Mouse (Mus musculus) urinary bladder, postnatal 14 days (tissue): ENCODE measurements around the gene Ank2.
A peak's percentile ranks its signal among the peaks of the same experiment; 100 is the strongest.

ENCODE experiments used
- DNase-seq: peaks from one replicate; pipeline ENCODE4 v3.0.0; 2021; ENCODE audit warnings: low spot score

Gene Ank2

DNA sequence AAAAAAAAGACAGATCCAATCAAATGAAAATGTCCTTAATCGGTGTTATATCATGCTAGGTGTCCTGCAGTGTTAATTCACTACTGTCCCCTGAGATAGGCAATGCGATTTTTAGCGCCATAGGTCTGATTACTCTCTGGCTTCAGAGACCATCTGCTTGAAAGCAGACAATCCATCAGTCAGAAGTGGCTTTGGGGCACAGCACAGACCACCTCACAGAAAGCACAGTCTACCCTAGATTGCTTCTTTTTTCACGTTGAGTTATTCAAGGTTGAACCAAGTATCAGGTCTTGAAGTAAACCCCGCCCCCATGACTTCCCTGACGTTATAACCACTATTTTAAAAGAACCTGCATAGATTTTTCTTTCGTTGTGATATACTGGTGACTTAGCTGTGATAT lies 385.9 kb downstream of the Ank2 start:
- DNase-seq, result no peak

DNA sequence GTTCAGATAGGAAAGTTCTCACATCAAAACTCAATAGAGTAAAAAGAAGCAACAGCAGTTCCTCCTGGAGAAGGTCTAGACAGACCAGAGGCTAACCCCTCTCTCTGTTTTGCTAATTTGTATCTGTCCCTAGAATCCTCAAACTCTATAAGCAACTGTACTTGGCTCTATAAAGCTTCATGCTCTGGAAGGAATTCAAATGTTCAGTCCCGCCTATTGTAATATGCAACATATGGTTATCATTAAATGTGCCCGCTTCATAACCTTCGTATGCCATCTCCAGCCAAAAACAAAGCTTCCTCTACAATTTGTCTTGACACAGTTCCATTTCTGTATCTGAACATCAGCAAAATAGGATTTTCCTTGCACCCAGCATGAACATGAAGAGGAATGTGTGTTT lies 389.7 kb downstream of the Ank2 start:
- no peak for DNase-seq

DNA sequence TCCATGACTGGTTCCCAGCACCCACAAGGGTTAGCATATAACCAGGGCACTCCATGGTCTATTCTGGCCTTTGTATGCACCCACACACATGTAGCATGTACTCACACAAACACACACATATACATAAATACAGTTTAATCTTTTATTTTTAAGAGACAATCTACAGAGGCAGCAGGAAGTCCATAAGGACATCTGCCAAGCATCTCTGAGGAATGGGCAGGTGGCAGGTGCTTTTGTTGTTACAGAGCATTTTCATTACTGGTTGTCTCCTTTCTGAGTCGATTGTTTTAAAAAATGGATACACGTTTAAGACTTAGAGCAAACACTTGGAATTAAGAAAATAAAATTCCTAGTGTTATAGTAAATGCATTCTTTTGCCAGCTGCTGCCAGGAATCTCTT lies 390.7 kb downstream of the Ank2 start:
- DNase-seq, result no peak

DNA sequence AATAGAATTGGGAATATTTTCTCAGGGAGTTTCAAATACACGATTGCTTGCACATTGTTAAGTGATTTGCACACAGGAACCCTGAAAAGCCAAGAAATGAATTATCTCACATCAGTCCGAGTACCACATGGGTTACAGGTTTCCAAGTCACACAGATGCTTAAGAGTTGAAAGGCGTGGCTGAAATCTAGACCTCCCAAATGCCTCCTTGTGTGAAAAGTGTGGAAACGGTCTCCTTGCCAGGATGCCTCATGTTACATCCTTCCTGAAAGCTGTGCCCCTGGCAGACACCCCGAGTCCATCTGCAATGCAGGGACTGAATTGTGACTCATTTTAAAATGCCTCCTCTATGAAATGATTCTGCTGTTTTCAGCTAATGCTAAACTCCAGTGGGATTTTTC lies 391.9 kb downstream of the Ank2 start:
- DNase-seq, result no peak

GRCm38 (mm10) chr3:127101326-127101725 lies 397.8 kb downstream of the Ank2 start:
- DNase-seq, result no peak

- no peak for DNase-seq
Measured at GRCm38 (mm10) chr3:127097745-127098144, 401.4 kb downstream of the Ank2 start.

GRCm38 (mm10) chr3:127097106-127097505 lies 402.0 kb downstream of the Ank2 start:
- no peak for DNase-seq

DNA sequence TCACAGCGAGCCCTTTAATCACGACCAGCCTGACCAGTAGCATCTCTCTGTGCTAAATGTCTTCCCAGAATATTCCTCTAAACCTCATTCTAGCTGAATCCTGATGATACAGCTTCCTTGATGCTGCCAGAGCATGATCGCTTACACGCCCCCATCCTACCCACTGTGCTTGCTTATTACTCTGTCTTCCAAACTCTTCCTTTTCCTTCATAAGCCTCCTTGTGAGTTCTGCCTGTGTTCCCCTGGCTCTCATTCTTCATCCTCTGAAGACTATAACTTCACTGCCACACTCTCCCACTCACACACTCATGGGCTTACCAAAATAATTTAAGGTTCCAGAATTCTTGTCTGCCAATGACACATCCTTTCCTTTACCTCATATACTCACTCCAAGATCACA lies 405.5 kb downstream of the Ank2 start:
- DNase-seq, result no peak

DNA sequence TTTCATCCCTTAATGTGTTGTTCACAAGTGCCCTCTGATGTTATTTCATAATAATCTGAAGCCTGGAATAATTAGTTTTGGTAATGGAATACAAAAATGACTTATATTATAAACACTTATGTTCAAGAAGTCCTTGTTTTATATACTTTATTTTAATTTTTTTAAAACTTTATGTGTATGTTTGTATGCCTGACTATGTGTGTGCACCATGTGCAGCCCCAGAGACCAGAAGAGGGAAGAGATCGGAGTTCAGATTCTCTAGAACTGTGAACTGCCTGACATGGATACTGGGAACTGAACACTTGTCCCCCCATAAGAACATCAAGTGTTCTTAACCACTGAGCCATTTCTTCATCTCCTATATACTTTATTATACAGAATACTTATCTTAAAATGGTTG lies 411.6 kb downstream of the Ank2 start:
- DNase-seq, result no peak

- DNase-seq, result no peak
Measured at GRCm38 (mm10) chr3:127086834-127087506, 412.2 kb downstream of the Ank2 start.

GRCm38 (mm10) chr3:127077369-127077768 lies 421.8 kb downstream of the Ank2 start:
- DNase-seq, result no peak

- DNase-seq, result no peak
Measured at GRCm38 (mm10) chr3:127075531-127076280, 423.4 kb downstream of the Ank2 start.

DNA sequence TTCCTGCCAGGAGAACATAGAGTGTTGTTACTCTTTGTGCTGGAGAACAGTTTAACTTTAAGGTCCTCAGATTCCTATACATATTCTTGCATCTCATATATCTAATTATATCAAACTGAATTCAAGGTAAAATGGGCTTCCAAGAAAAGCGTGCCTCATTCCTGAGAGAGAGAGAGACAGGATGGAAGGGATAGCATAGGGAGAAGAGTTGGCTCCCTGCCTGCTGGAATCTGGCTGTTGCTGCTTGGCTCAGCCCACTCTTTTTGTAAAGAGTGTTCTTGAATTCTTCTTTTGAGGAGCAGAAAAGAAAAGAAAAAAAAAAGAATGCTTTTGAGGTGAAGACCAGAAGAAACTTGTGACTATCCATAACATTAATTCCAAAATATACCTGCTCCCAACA lies 427.7 kb downstream of the Ank2 start:
- peak; percentile 45 for DNase-seq

GRCm38 (mm10) chr3:127063654-127064386 lies 435.3 kb downstream of the Ank2 start:
- DNase-seq, result no peak

DNA sequence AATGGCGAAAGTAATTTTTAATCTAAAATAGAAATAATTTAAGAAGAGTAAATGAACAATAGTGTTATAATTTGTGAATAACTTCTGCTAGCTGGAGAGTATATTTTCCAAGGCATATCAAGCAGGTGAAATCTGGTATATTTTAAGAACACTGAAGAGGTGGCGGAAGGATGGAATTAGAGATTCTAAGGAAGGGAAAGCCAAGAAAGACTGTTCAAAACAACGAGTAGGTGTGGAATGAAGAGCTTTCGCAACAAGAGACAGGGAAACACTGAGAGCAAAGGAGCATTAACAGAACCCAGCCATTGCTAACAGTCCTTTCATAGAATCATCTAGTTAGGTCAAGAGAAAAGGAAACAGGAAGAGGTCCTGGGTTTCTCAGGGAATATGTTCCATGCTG lies 439.5 kb downstream of the Ank2 start:
- no peak for DNase-seq

GRCm38 (mm10) chr3:127041288-127041687 lies 457.9 kb downstream of the Ank2 start:
- DNase-seq, result no peak

DNA sequence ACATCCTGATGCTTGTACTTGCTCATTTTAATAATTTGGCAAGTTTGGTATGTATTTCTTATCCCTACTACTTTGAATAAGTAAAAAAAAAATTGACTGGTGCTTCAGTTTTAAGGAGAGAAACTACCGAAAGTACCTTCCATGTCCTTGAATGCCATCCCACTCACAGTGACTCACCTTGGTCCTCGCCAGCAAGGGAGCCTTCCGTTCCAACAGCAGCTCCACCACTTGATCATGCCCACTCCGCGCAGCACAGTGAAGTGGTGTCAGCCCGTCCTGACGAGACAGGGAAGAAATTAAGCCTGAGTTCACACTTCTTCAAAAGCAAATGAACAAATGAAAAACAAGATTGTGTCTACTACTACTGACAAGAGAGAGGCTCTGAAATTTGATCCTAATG lies 460.6 kb downstream of the Ank2 start:
- no peak for DNase-seq

- no peak for DNase-seq
Measured at GRCm38 (mm10) chr3:127036118-127036517, 463.0 kb downstream of the Ank2 start.

DNA sequence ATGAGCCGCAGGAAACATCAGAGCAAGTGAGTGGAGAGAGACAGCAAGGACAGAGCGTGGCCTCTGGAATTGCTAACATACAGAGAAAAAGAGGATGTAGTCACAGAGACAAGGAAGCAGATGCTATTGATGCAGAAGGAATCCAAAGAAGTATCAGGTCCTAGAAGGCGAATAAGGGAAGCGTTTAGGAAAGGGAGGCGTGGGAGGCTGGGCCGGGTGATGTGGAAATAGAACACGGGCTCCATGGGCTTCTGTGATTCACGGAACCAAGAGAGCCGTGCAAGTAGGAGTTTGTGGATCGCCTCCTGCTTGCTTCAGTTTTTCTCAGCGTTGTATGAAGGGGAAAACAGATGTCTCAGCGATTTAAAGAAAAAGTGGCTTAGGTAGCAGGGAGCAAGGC lies 463.6 kb downstream of the Ank2 start:
- DNase-seq, result no peak

DNA sequence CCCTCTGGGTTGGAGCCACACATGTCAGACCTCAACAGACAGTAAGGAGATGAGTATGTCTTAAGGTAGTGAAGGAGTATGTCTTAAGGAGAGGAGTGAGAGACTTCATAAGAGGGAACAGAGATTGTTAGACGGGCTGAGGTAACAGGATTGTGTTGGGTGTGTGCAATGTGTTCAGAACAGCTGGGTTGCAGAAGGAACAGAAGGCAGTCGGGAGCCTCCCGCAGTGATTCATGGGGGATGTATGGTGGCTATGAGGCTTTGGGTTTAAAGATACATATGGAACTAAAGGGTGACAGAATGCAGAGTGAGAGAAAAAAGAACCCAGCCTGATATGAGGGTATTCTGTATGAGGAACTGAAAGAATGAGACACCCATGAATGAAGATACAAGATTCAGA lies 464.2 kb downstream of the Ank2 start:
- DNase-seq, result no peak

DNA sequence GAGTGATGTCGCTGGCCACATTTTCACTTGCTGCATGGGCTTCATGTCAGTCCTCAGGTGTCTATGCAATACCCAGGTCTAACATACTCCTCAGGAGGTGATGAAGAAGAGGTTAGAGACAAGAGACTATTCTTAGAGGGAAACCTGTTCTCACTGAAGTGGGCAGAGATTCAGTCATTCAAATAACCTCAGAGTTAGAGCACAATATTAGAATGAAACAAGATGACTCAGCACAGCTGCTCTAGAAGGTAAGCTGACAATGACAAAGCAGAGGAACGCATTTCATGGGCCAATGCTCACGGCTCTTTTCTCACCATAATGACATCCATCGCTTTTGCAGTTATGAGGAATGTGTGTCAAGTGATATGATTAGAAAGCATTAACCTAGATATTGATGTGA lies 475.2 kb downstream of the Ank2 start:
- no peak for DNase-seq

GRCm38 (mm10) chr3:127020167-127020566 lies 479.0 kb downstream of the Ank2 start:
- DNase-seq, result no peak

DNA sequence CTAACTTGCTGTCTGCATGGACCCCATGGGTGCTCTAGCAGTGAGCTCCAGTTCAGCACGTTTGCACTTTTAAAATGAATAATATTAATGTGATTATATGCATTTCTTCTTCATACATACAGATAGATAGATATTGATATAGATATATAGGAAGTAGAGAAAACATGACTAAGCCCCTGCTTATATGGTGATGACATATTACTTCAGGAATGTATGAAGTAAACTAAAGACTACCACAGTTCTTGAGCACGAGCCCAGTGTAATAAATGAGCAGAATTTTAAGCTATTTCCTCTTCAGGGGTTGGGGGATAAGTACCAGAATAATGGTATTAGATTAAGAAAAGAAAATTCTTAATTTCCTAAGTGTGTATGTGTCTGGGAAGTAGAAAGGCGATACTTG lies 479.4 kb downstream of the Ank2 start:
- DNase-seq, result no peak
